Mouse (Mus musculus) hindbrain, embryonic 16.5 days (tissue): ENCODE results near the gene Cldn15. TPM values are rescaled to one million over a fixed set of nuclear protein-coding genes. Genes with fewer than 3 reads are reported as not detected.

Experiments
- ATAC-seq: fragments of 200-750 bp; cut with Nextera tagmentation; 2 replicates; pipeline ENCODE4 v1.8.0; 2017; ENCODE audit warnings: moderate TSS enrichment, moderate library complexity
- H3K27ac ChIP-seq: fragments of 300-500 bp; sonication (generic); 2 replicates; pipeline ENCODE4 v1.5.1; 2014; ENCODE audit warnings: low read depth, mild to moderate bottlenecking, control low read depth, low read length, moderate library complexity
- H3K27me3 ChIP-seq: fragments of 300-500 bp; sonication (generic); replicated peaks from 2 replicates; pipeline ENCODE4 v1.6.1; 2014; ENCODE audit warnings: low read length; ENCODE audit not compliant: control insufficient read depth, insufficient read depth
- H3K36me3 ChIP-seq: fragments of 300-500 bp; sonication (generic); 2 replicates; pipeline ENCODE4 v1.6.1; 2014; ENCODE audit warnings: mild to moderate bottlenecking, low read length, moderate library complexity, mixed read lengths; ENCODE audit not compliant: control insufficient read depth, insufficient read depth
- H3K4me1 ChIP-seq: fragments of 300-500 bp; sonication (generic); 2 replicates; pipeline ENCODE4 v1.6.1; 2014; ENCODE audit warnings: low read depth, low read length; ENCODE audit not compliant: control insufficient read depth, insufficient read depth
- H3K4me2 ChIP-seq: fragments of 300-500 bp; sonication (generic); 2 replicates; pipeline ENCODE4 v1.6.1; 2014; ENCODE audit warnings: mild to moderate bottlenecking, low read length, control low read depth, moderate library complexity
- H3K4me3 ChIP-seq: fragments of 300-500 bp; sonication (generic); 2 replicates; pipeline ENCODE4 v1.5.1; 2014; ENCODE audit warnings: mild to moderate bottlenecking, low read length, control low read depth, moderate library complexity
- H3K9ac ChIP-seq: fragments of 300-500 bp; sonication (generic); 2 replicates; pipeline ENCODE4 v1.6.1; 2014; ENCODE audit warnings: low read depth, mild to moderate bottlenecking, control low read depth, low read length, moderate library complexity
- H3K9me3 ChIP-seq: fragments of 300-500 bp; sonication (generic); 2 replicates; pipeline ENCODE4 v1.6.1; 2014; ENCODE audit warnings: mild to moderate bottlenecking, low read length, moderate library complexity; ENCODE audit not compliant: control insufficient read depth
- WGBS: fragments of 180-500 bp; shearing (Covaris S2); extraction: QIAGEN DNeasy Blood & Tissue Kit; methylation state at CpG from one replicate; pipeline ENCODE4 v1.1.7; 2014; 5-methylcytosine and 5-hydroxymethylcytosine counted together
- polyA plus RNA-seq: library from polyadenylated mRNA; unstranded; fragments of >200 nt; fragmentation: Nextera tagmentation; extraction: Ambion mirVana; gene quantifications from 2 replicates; pipeline ENCODE4 v1.2.1, GENCODE M21; 2015

Cldn15 gene
- polyA plus RNA-seq, 1 experiment from 2014 or later, result 0.16 TPM

- Histone ChIP-seq H3K27me3 (no peaks in the 10 kb centered on the region), H3K4me1 (peaks cover 15% of the 10 kb centered on the region), H3K4me3 (peak within 1 kb of the TSS; percentile 59), H3K9me3 (no peaks in the 10 kb centered on the region), H3K4me2 (peak within 1 kb of the TSS; percentile 62), H3K9ac (peak within 1 kb of the TSS; percentile 79), H3K27ac (peak within 1 kb of the TSS; percentile 86), H3K36me3 (peaks cover 30% of the 10 kb centered on the region)
- ATAC-seq, result peak; percentile 91
- WGBS, result under 1% methylated on average over 26 of the region's 26 CpGs
Measured at GRCm38 (mm10) chr5:136986695-136987137, 20.3 kb downstream of the Cldn15 start, which contains the start of gene Plod3. Plod3 (plus strand) TSS chr5:136987019.

GRCm38 (mm10) chr5:136987138-136987933 lies 20.9 kb downstream of the Cldn15 start:
- peaks cover 30% of the 10 kb centered on the region for H3K36me3 ChIP-seq
- WGBS, result under 1% methylated on average over 66 of the region's 67 CpGs
- no peaks in the 10 kb centered on the region for H3K27me3 ChIP-seq
- ATAC-seq, result peak; percentile 65
- H3K4me3 ChIP-seq, result peak overlapping the region; percentile 59
- H3K27ac ChIP-seq, result peak overlapping the region; percentile 86
- H3K4me1 ChIP-seq, result peaks cover 15% of the 10 kb centered on the region
- H3K4me2 ChIP-seq, result peak overlapping the region; percentile 62
- no peaks in the 10 kb centered on the region for H3K9me3 ChIP-seq
- H3K9ac ChIP-seq, result peak overlapping the region; percentile 79

GRCm38 (mm10) chr5:136987934-136988271 lies 21.5 kb downstream of the Cldn15 start, which contains the start of gene Znhit1:
Znhit1 (minus strand) TSS chr5:136988021.
- H3K9ac ChIP-seq, result peak within 1 kb of the TSS; percentile 79
- H3K4me2 ChIP-seq, result peak within 1 kb of the TSS; percentile 62
- no peaks in the 10 kb centered on the region for H3K9me3 ChIP-seq
- ATAC-seq, result no peak; the same call in 1 of the 2 replicates
- H3K27me3 ChIP-seq, result no peaks in the 10 kb centered on the region
- 5% methylated on average over 12 of the region's 12 CpGs for whole genome bisulfite sequencing
- peaks cover 15% of the 10 kb centered on the region for H3K4me1 ChIP-seq
- peak within 1 kb of the TSS; percentile 86 for H3K27ac ChIP-seq
- H3K36me3 ChIP-seq, result peaks cover 33% of the 10 kb centered on the region
- H3K4me3 ChIP-seq, result peak within 1 kb of the TSS; percentile 59

GRCm38 (mm10) chr5:136988420-136988819 lies 22.0 kb downstream of the Cldn15 start:
- 66% methylated on average over 5 of the region's 7 CpGs for WGBS
- H3K4me1 ChIP-seq, result peaks cover 15% of the 10 kb centered on the region
- H3K4me3 ChIP-seq, result peak overlapping the region; percentile 59
- peak overlapping the region; percentile 24 for H3K27ac ChIP-seq
- peak overlapping the region; percentile 62 for H3K4me2 ChIP-seq
- H3K36me3 ChIP-seq, result peaks cover 38% of the 10 kb centered on the region
- H3K9ac ChIP-seq, result peak overlapping the region; percentile 79
- H3K27me3 ChIP-seq, result no peaks in the 10 kb centered on the region
- ATAC-seq, result no peak
- no peaks in the 10 kb centered on the region for H3K9me3 ChIP-seq

GRCm38 (mm10) chr5:136989801-136990200 lies 23.4 kb downstream of the Cldn15 start:
- H3K4me2 ChIP-seq, result no peak overlapping the region
- H3K9ac ChIP-seq, result no peak overlapping the region
- peaks cover 50% of the 10 kb centered on the region for H3K36me3 ChIP-seq
- H3K27me3 ChIP-seq, result no peaks in the 10 kb centered on the region
- H3K27ac ChIP-seq, result no peak overlapping the region
- no peak for ATAC-seq
- H3K9me3 ChIP-seq, result no peaks in the 10 kb centered on the region
- WGBS, result 97% methylated on average over 6 of the region's 6 CpGs
- no peak overlapping the region for H3K4me3 ChIP-seq
- H3K4me1 ChIP-seq, result peaks cover 15% of the 10 kb centered on the region

GRCm38 (mm10) chr5:136999449-136999848 lies 33.0 kb downstream of the Cldn15 start:
- H3K4me3 ChIP-seq, result no peak overlapping the region
- no peaks in the 10 kb centered on the region for H3K4me1 ChIP-seq
- H3K9me3 ChIP-seq, result no peaks in the 10 kb centered on the region
- H3K36me3 ChIP-seq, result peaks cover 15% of the 10 kb centered on the region
- H3K27ac ChIP-seq, result no peak overlapping the region
- H3K27me3 ChIP-seq, result no peaks in the 10 kb centered on the region
- no peak for ATAC-seq
- WGBS, result 92% methylated on average over 4 of the region's 5 CpGs
- H3K9ac ChIP-seq, result no peak overlapping the region
- no peak overlapping the region for H3K4me2 ChIP-seq

GRCm38 (mm10) chr5:137000612-137001011 lies 34.2 kb downstream of the Cldn15 start:
- Histone ChIP-seq H3K4me3 (no peak overlapping the region), H3K36me3 (peaks cover 6% of the 10 kb centered on the region; the same call in 1 of the 2 replicates), H3K9ac (no peak overlapping the region), H3K4me1 (no peaks in the 10 kb centered on the region), H3K27me3 (no peaks in the 10 kb centered on the region), H3K27ac (no peak overlapping the region), H3K4me2 (no peak overlapping the region), H3K9me3 (no peaks in the 10 kb centered on the region)
- ATAC-seq, result no peak
- WGBS, result 91% methylated on average over 2 of the region's 2 CpGs

GRCm38 (mm10) chr5:137007276-137007675 lies 40.9 kb downstream of the Cldn15 start:
- Histone ChIP-seq H3K27me3 (no peaks in the 10 kb centered on the region), H3K4me2 (no peak overlapping the region), H3K4me3 (no peak overlapping the region), H3K4me1 (no peaks in the 10 kb centered on the region), H3K27ac (no peak overlapping the region), H3K9me3 (no peaks in the 10 kb centered on the region), H3K9ac (no peak overlapping the region), H3K36me3 (no peaks in the 10 kb centered on the region)
- ATAC-seq, result no peak
- whole genome bisulfite sequencing, result 64% methylated on average over 8 of the region's 8 CpGs

- H3K9ac ChIP-seq, result no peak overlapping the region
- H3K27me3 ChIP-seq, result no peaks in the 10 kb centered on the region
- H3K4me1 ChIP-seq, result no peaks in the 10 kb centered on the region
- no peak overlapping the region for H3K4me2 ChIP-seq
- WGBS, result 24% methylated on average over 3 of the region's 3 CpGs
- H3K27ac ChIP-seq, result no peak overlapping the region
- no peak for ATAC-seq
- no peak overlapping the region for H3K4me3 ChIP-seq
- H3K36me3 ChIP-seq, result no peaks in the 10 kb centered on the region
- no peaks in the 10 kb centered on the region for H3K9me3 ChIP-seq
Measured at GRCm38 (mm10) chr5:137009988-137010387, 43.6 kb downstream of the Cldn15 start.
